Mouse (Mus musculus) small intestine, adult 2 months (tissue): ENCODE measurements around the gene Btrc.

ENCODE experiments used
- CTCF ChIP-seq: fragments of 200-500 bp; IDR thresholded peaks from 2 replicates; pipeline ENCODE4 v1.5.1; 2012; ENCODE audit warnings: low read depth, mild to moderate bottlenecking, control low read depth, inconsistent platforms, low read length, moderate library complexity, mixed read lengths; ENCODE audit not compliant: insufficient replicate concordance, insufficient read length; ENCODE audit errors: extremely low read depth
- POLR2A ChIP-seq: fragments of 200-500 bp; IDR thresholded peaks from 2 replicates; pipeline ENCODE4 v1.6.1; 2012; ENCODE audit warnings: low read depth, mild to moderate bottlenecking, control low read depth, inconsistent platforms, low read length, moderate library complexity

GRCm38 (mm10) chr19:45567367-45567766, 203.8 kb downstream of the Btrc start:
- TF ChIP-seq POLR2A = no peak
- no peak for TF ChIP-seq CTCF
